Mouse (Mus musculus): ENCODE measurements around the gene Anks1b. TPM values are rescaled to one million over a fixed set of nuclear protein-coding genes. Genes with fewer than 3 reads are reported as not detected.
A peak's percentile ranks its signal among the peaks of the same experiment; 100 is the strongest.

Anks1b gene
- polyA plus RNA-seq, 1 experiment from 2014 or later = 0.80 TPM

GRCm38 (mm10) chr10:90814412-90814811, 941.1 kb downstream of the Anks1b start:
- no peaks in the 10 kb centered on the region for H3K27me3 ChIP-seq (replicated peaks; ENCODE audit: control insufficient read depth, insufficient read depth, low read length)
- no peaks in the 10 kb centered on the region for H3K36me3 ChIP-seq (ENCODE audit: control insufficient read depth, insufficient read depth, low read length)
- no peak overlapping the region for H3K4me3 ChIP-seq (ENCODE audit: low read depth, low read length)
- DNase-seq (ENCODE audit: low spot score) = no peak
- no peak overlapping the region for H3K4me2 ChIP-seq
- H3K9ac ChIP-seq (ENCODE audit: low read depth, low read length) = no peak overlapping the region
- no peaks in the 10 kb centered on the region for H3K9me3 ChIP-seq (ENCODE audit: control insufficient read depth, low read length)
- no peak for ATAC-seq (replicated peaks; ENCODE audit: low FRiP score)
- H3K27ac ChIP-seq (ENCODE audit: low read depth, low read length) = no peak overlapping the region
- 79% methylated on average over 6 of the region's 6 CpGs for WGBS
- H3K4me1 ChIP-seq (replicated peaks; ENCODE audit: control insufficient read depth, insufficient read depth, low read length) = no peaks in the 10 kb centered on the region

- Histone ChIP-seq H3K36me3 (ENCODE audit: control insufficient read depth, insufficient read depth, low read length) (no peaks in the 10 kb centered on the region), H3K4me2 (no peak overlapping the region), H3K27me3 (replicated peaks; ENCODE audit: control insufficient read depth, insufficient read depth, low read length) (no peaks in the 10 kb centered on the region), H3K4me1 (replicated peaks; ENCODE audit: control insufficient read depth, insufficient read depth, low read length) (no peaks in the 10 kb centered on the region), H3K9me3 (ENCODE audit: control insufficient read depth, low read length) (no peaks in the 10 kb centered on the region), H3K4me3 (ENCODE audit: low read depth, low read length) (no peak overlapping the region), H3K9ac (ENCODE audit: low read depth, low read length) (no peak overlapping the region), H3K27ac (ENCODE audit: low read depth, low read length) (no peak overlapping the region)
- DNase-seq (ENCODE audit: low spot score) = no peak
- 53% methylated on average over 10 of the region's 10 CpGs for WGBS
- ATAC-seq (replicated peaks; ENCODE audit: low FRiP score) = no peak
These were observed 945.1 kb downstream of the Anks1b start for GRCm38 (mm10) chr10:90818246-90818937.

GRCm38 (mm10) chr10:90823438-90823837, 950.1 kb downstream of the Anks1b start:
- DNase-seq (ENCODE audit: low spot score) (no peak), ATAC-seq (replicated peaks; ENCODE audit: low FRiP score) (no peak)
- H3K9ac ChIP-seq (ENCODE audit: low read depth, low read length) = no peak overlapping the region
- no peaks in the 10 kb centered on the region for H3K9me3 ChIP-seq (ENCODE audit: control insufficient read depth, low read length)
- 15% methylated on average over 4 of the region's 4 CpGs for WGBS
- no peak overlapping the region for H3K27ac ChIP-seq (ENCODE audit: low read depth, low read length)
- no peak overlapping the region for H3K4me3 ChIP-seq (ENCODE audit: low read depth, low read length)
- no peaks in the 10 kb centered on the region for H3K36me3 ChIP-seq (ENCODE audit: control insufficient read depth, insufficient read depth, low read length)
- H3K4me1 ChIP-seq (replicated peaks; ENCODE audit: control insufficient read depth, insufficient read depth, low read length) = no peaks in the 10 kb centered on the region
- peaks cover 19% of the 10 kb centered on the region for H3K27me3 ChIP-seq (replicated peaks; ENCODE audit: control insufficient read depth, insufficient read depth, low read length)
- no peak overlapping the region for H3K4me2 ChIP-seq

GRCm38 (mm10) chr10:90824692-90825091, 951.4 kb downstream of the Anks1b start:
- Histone ChIP-seq H3K36me3 (ENCODE audit: control insufficient read depth, insufficient read depth, low read length) (no peaks in the 10 kb centered on the region), H3K27me3 (replicated peaks; ENCODE audit: control insufficient read depth, insufficient read depth, low read length) (peaks cover 32% of the 10 kb centered on the region), H3K4me3 (ENCODE audit: low read depth, low read length) (no peak overlapping the region), H3K4me1 (replicated peaks; ENCODE audit: control insufficient read depth, insufficient read depth, low read length) (no peaks in the 10 kb centered on the region), H3K9me3 (ENCODE audit: control insufficient read depth, low read length) (no peaks in the 10 kb centered on the region), H3K4me2 (no peak overlapping the region), H3K27ac (ENCODE audit: low read depth, low read length) (no peak overlapping the region), H3K9ac (ENCODE audit: low read depth, low read length) (no peak overlapping the region)
- ATAC-seq (replicated peaks; ENCODE audit: low FRiP score) = no peak
- 59% methylated on average over 2 of the region's 2 CpGs for WGBS
- DNase-seq (ENCODE audit: low spot score) = no peak

- Histone ChIP-seq H3K27ac (ENCODE audit: low read depth, low read length) (no peak overlapping the region), H3K36me3 (ENCODE audit: control insufficient read depth, insufficient read depth, low read length) (no peaks in the 10 kb centered on the region), H3K4me1 (replicated peaks; ENCODE audit: control insufficient read depth, insufficient read depth, low read length) (no peaks in the 10 kb centered on the region), H3K9ac (ENCODE audit: low read depth, low read length) (no peak overlapping the region), H3K4me2 (no peak overlapping the region), H3K4me3 (ENCODE audit: low read depth, low read length) (no peak overlapping the region), H3K27me3 (replicated peaks; ENCODE audit: control insufficient read depth, insufficient read depth, low read length) (peaks cover 54% of the 10 kb centered on the region), H3K9me3 (ENCODE audit: control insufficient read depth, low read length) (no peaks in the 10 kb centered on the region)
- DNase-seq (ENCODE audit: low spot score) (no peak), ATAC-seq (replicated peaks; ENCODE audit: low FRiP score) (no peak)
- WGBS = 20% methylated on average over 4 of the region's 4 CpGs
These were observed 953.6 kb downstream of the Anks1b start for GRCm38 (mm10) chr10:90826939-90827338.

GRCm38 (mm10) chr10:90828581-90829393, 955.5 kb downstream of the Anks1b start:
- WGBS = 2% methylated on average over 22 of the region's 73 CpGs
- Histone ChIP-seq H3K4me2 (peak overlapping the region; percentile 69), H3K4me3 (ENCODE audit: low read depth, low read length) (peak overlapping the region; percentile 48), H3K9ac (ENCODE audit: low read depth, low read length) (no peak overlapping the region), H3K9me3 (ENCODE audit: control insufficient read depth, low read length) (no peaks in the 10 kb centered on the region), H3K36me3 (ENCODE audit: control insufficient read depth, insufficient read depth, low read length) (no peaks in the 10 kb centered on the region), H3K4me1 (replicated peaks; ENCODE audit: control insufficient read depth, insufficient read depth, low read length) (no peaks in the 10 kb centered on the region), H3K27me3 (replicated peaks; ENCODE audit: control insufficient read depth, insufficient read depth, low read length) (peaks cover 62% of the 10 kb centered on the region), H3K27ac (ENCODE audit: low read depth, low read length) (no peak overlapping the region)
- DNase-seq (ENCODE audit: low spot score) = no peak
- no peak for ATAC-seq (replicated peaks; ENCODE audit: low FRiP score)

GRCm38 (mm10) chr10:90829394-90830267, 956.3 kb downstream of the Anks1b start:
- 2% methylated on average over 49 of the region's 76 CpGs for WGBS
- peak; percentile 41; the same call in 1 of the 2 replicates for ATAC-seq (replicated peaks; ENCODE audit: low FRiP score)

GRCm38 (mm10) chr10:90830268-90830585, 956.9 kb downstream of the Anks1b start:
- WGBS = 7% methylated on average over 11 of the region's 11 CpGs
- Histone ChIP-seq H3K27me3 (replicated peaks; ENCODE audit: control insufficient read depth, insufficient read depth, low read length) (peaks cover 62% of the 10 kb centered on the region), H3K36me3 (ENCODE audit: control insufficient read depth, insufficient read depth, low read length) (no peaks in the 10 kb centered on the region), H3K4me1 (replicated peaks; ENCODE audit: control insufficient read depth, insufficient read depth, low read length) (no peaks in the 10 kb centered on the region), H3K4me3 (ENCODE audit: low read depth, low read length) (no peak overlapping the region), H3K4me2 (no peak overlapping the region), H3K9ac (ENCODE audit: low read depth, low read length) (no peak overlapping the region), H3K27ac (ENCODE audit: low read depth, low read length) (no peak overlapping the region), H3K9me3 (ENCODE audit: control insufficient read depth, low read length) (no peaks in the 10 kb centered on the region)
- ATAC-seq (replicated peaks; ENCODE audit: low FRiP score) = no peak
- DNase-seq (ENCODE audit: low spot score) = no peak

More at GRCm38 (mm10) chr10:90829394-90830267, 956.3 kb downstream of the Anks1b start:
- no peak overlapping the region for H3K9ac ChIP-seq (ENCODE audit: low read depth, low read length)
- H3K4me1 ChIP-seq (replicated peaks; ENCODE audit: control insufficient read depth, insufficient read depth, low read length) = no peaks in the 10 kb centered on the region
- no peak overlapping the region for H3K27ac ChIP-seq (ENCODE audit: low read depth, low read length)
- peak overlapping the region; percentile 48 for H3K4me3 ChIP-seq (ENCODE audit: low read depth, low read length)
- no peaks in the 10 kb centered on the region for H3K9me3 ChIP-seq (ENCODE audit: control insufficient read depth, low read length)
- DNase-seq (ENCODE audit: low spot score) = no peak
- no peaks in the 10 kb centered on the region for H3K36me3 ChIP-seq (ENCODE audit: control insufficient read depth, insufficient read depth, low read length)
- H3K4me2 ChIP-seq = peak overlapping the region; percentile 69
- H3K27me3 ChIP-seq (replicated peaks; ENCODE audit: control insufficient read depth, insufficient read depth, low read length) = peaks cover 62% of the 10 kb centered on the region

Data from liver, embryonic 11.5 days (tissue).